Mouse (Mus musculus): Measurements from ENCODE around the gene Hbb-bt.
"Not testable (repeated sequence)": the region's sequence is repeated elsewhere in the genome, so short reads cannot be mapped to it uniquely, and the experiment has no call there.

GRCm38 (mm10) chr7:103777652-103778051, 36.1 kb downstream of the Hbb-bt start:
- TF ChIP-seq CTCF, POLR2A (IDR thresholded peaks at IDR 0.05; ENCODE audit: extremely low read depth, insufficient read depth, low read length): not testable (repeated sequence)
